Mouse (Mus musculus) midbrain, embryonic 11.5 days (tissue): Measurements from ENCODE around the gene Golga2. TPM values are rescaled to one million over a fixed set of nuclear protein-coding genes. Genes with fewer than 3 reads are reported as not detected.

Experiments
- ATAC-seq: fragments of 200-750 bp; cut with Nextera tagmentation; 2 replicates; pipeline ENCODE4 v1.8.0; 2017; ENCODE audit warnings: moderate TSS enrichment, moderate library complexity; ENCODE audit not compliant: low FRiP score
- DNase-seq: peaks from one replicate; pipeline ENCODE4 v3.0.0; 2015; ENCODE audit warnings: low spot score; ENCODE audit errors: missing footprints
- H3K27ac ChIP-seq: fragments of 300-500 bp; sonication (generic); 2 replicates; pipeline ENCODE4 v1.5.1; 2014; ENCODE audit warnings: low read depth, low read length
- H3K27me3 ChIP-seq: fragments of 300-500 bp; sonication (generic); 2 replicates; pipeline ENCODE4 v1.6.1; 2014; ENCODE audit warnings: mild to moderate bottlenecking, low read length, moderate library complexity, mixed read lengths; ENCODE audit not compliant: control insufficient read depth, insufficient read depth
- H3K36me3 ChIP-seq: fragments of 300-500 bp; sonication (generic); 2 replicates; pipeline ENCODE4 v1.6.1; 2014; ENCODE audit warnings: mild to moderate bottlenecking, low read length, moderate library complexity, mixed read lengths; ENCODE audit not compliant: control insufficient read depth, insufficient read depth
- H3K4me1 ChIP-seq: fragments of 300-500 bp; sonication (generic); 2 replicates; pipeline ENCODE4 v1.6.1; 2014; ENCODE audit warnings: low read length; ENCODE audit not compliant: control insufficient read depth, insufficient read depth
- H3K4me2 ChIP-seq: fragments of 300-500 bp; sonication (generic); 2 replicates; pipeline ENCODE4 v1.6.1; 2014; ENCODE audit warnings: mild to moderate bottlenecking, moderate library complexity
- H3K4me3 ChIP-seq: fragments of 300-500 bp; sonication (generic); 2 replicates; pipeline ENCODE4 v1.5.1; 2014; ENCODE audit warnings: low read depth, low read length
- H3K9ac ChIP-seq: fragments of 300-500 bp; sonication (generic); 2 replicates; pipeline ENCODE4 v1.6.1; 2014; ENCODE audit warnings: low read length
- H3K9me3 ChIP-seq: fragments of 300-500 bp; sonication (generic); 2 replicates; pipeline ENCODE4 v1.6.1; 2016; ENCODE audit warnings: low read length; ENCODE audit not compliant: control insufficient read depth
- WGBS: fragments of 180-500 bp; shearing (Covaris S2); extraction: QIAGEN DNeasy Blood & Tissue Kit; methylation state at CpG from one replicate; pipeline ENCODE4 v1.1.7; 2014; 5-methylcytosine and 5-hydroxymethylcytosine counted together
- microRNA-seq: library from miRNA; unstranded; fragments of <30 nt; microRNA quantifications from one replicate; pipeline ENCODE4, GENCODE M21; 2017
- polyA plus RNA-seq: library from polyadenylated mRNA; unstranded; fragments of >200 nt; fragmentation: Nextera tagmentation; extraction: Ambion mirVana; gene quantifications from 2 replicates; pipeline ENCODE4 v1.2.1, GENCODE M21; 2014

Golga2 gene
- polyA plus RNA-seq, 1 experiment from 2014 or later, result 16.7 TPM

GRCm38 (mm10) chr2:32353007-32353542, 65.9 kb downstream of the Golga2 start, which contains the start of gene Dnm1:
TSS of gene Dnm1 (minus strand) at chr2:32353338.
- no peaks in the 10 kb centered on the region for H3K9me3 ChIP-seq
- H3K4me2 ChIP-seq, result peak within 1 kb of the TSS; percentile 96
- ATAC-seq (peak; percentile 70), DNase-seq (peak; percentile 99)
- H3K27ac ChIP-seq, result peak within 1 kb of the TSS; percentile 53
- under 1% methylated on average over 63 of the region's 63 CpGs for WGBS
- H3K36me3 ChIP-seq, result no peaks in the 10 kb centered on the region
- H3K4me1 ChIP-seq, result peaks cover 10% of the 10 kb centered on the region
- peaks cover 7% of the 10 kb centered on the region; the same call in 1 of the 2 replicates for H3K27me3 ChIP-seq
- peak within 1 kb of the TSS; percentile 57 for H3K4me3 ChIP-seq
- peak within 1 kb of the TSS; percentile 71 for H3K9ac ChIP-seq

GRCm38 (mm10) chr2:32353836-32354235, 66.7 kb downstream of the Golga2 start:
- Histone ChIP-seq H3K27ac (no peak overlapping the region), H3K4me3 (no peak overlapping the region), H3K36me3 (no peaks in the 10 kb centered on the region), H3K4me2 (no peak overlapping the region), H3K4me1 (peaks cover 10% of the 10 kb centered on the region), H3K9me3 (no peaks in the 10 kb centered on the region), H3K9ac (no peak overlapping the region; the same call in 1 of the 2 replicates), H3K27me3 (peaks cover 7% of the 10 kb centered on the region; the same call in 1 of the 2 replicates)
- ATAC-seq (no peak), DNase-seq (no peak)
- WGBS, result 74% methylated on average over 6 of the region's 6 CpGs

GRCm38 (mm10) chr2:32354336-32354895, 67.2 kb downstream of the Golga2 start:
- no peak overlapping the region for H3K27ac ChIP-seq
- peaks cover 10% of the 10 kb centered on the region for H3K4me1 ChIP-seq
- DNase-seq, result no peak
- WGBS, result 89% methylated on average over 3 of the region's 3 CpGs
- ATAC-seq, result no peak
- H3K36me3 ChIP-seq, result no peaks in the 10 kb centered on the region
- no peak overlapping the region for H3K4me2 ChIP-seq
- peaks cover 7% of the 10 kb centered on the region; the same call in 1 of the 2 replicates for H3K27me3 ChIP-seq
- no peak overlapping the region for H3K4me3 ChIP-seq
- no peak overlapping the region for H3K9ac ChIP-seq
- no peaks in the 10 kb centered on the region for H3K9me3 ChIP-seq

- Histone ChIP-seq H3K4me2 (no peak overlapping the region), H3K4me1 (peaks cover 13% of the 10 kb centered on the region), H3K27ac (no peak overlapping the region), H3K9ac (no peak overlapping the region), H3K27me3 (peaks cover 7% of the 10 kb centered on the region; the same call in 1 of the 2 replicates), H3K36me3 (no peaks in the 10 kb centered on the region), H3K4me3 (no peak overlapping the region), H3K9me3 (no peaks in the 10 kb centered on the region)
- 81% methylated on average over 10 of the region's 10 CpGs for WGBS
- ATAC-seq, result no peak
- DNase-seq, result no peak
Observed at GRCm38 (mm10) chr2:32356216-32356615, 69.0 kb downstream of the Golga2 start.

Small RNAs within 50 kb of the gene (microRNA-seq; reads per million reads assigned to microRNA genes)
- gene Gm23363 (not detected), gene Mir199b (295 reads per million, percentile 67 among the genes with 10 or more reads in this experiment)

Other genes with a start within 250 kb of the Golga2 start
- 0.60 and 1.3 TPM in 2 replicates for gene Fam78a, start 202.5 kb upstream of the Golga2 start, polyA plus RNA-seq
- 5.9 and 7.3 TPM in 2 replicates for gene Plpp7, start 191.9 kb upstream of the Golga2 start, polyA plus RNA-seq
- gene Prrc2b, start 136.3 kb upstream of the Golga2 start, polyA plus RNA-seq, result 52.6 and 64.1 TPM in 2 replicates
- gene Pomt1, start 50.8 kb upstream of the Golga2 start, polyA plus RNA-seq, result 16.4 and 22.0 TPM in 2 replicates
- 70.9 and 73.2 TPM in 2 replicates for gene Uck1, start 27.2 kb upstream of the Golga2 start, polyA plus RNA-seq
- gene Swi5, start 691 bp downstream of the Golga2 start, polyA plus RNA-seq, result 382 and 417 TPM in 2 replicates
- gene Ciz1, start 64.9 kb downstream of the Golga2 start, polyA plus RNA-seq, result 43.1 and 46.9 TPM in 2 replicates
- gene Dnm1, start 66.0 kb downstream of the Golga2 start, polyA plus RNA-seq, result 12.9 and 13.8 TPM in 2 replicates
- gene 1110008P14Rik, start 94.6 kb downstream of the Golga2 start, polyA plus RNA-seq, result 46.4 and 49.4 TPM in 2 replicates
- 0.30 TPM in 1 of 2 replicates, not detected in the other for gene Lcn2, start 100.9 kb downstream of the Golga2 start, polyA plus RNA-seq
- gene Ptges2, start 108.5 kb downstream of the Golga2 start, polyA plus RNA-seq, result 24.7 and 25.4 TPM in 2 replicates
- 6.3 and 6.4 TPM in 2 replicates for gene Naif1, start 163.1 kb downstream of the Golga2 start, polyA plus RNA-seq
- 20.0 and 20.4 TPM in 2 replicates for gene Slc25a25, start 164.1 kb downstream of the Golga2 start, polyA plus RNA-seq
- 6.3 and 6.8 TPM in 2 replicates for gene Fam102a, start 247.9 kb downstream of the Golga2 start, polyA plus RNA-seq